Mouse (Mus musculus): Measurements from ENCODE around the gene Ccdc186.

DNA sequence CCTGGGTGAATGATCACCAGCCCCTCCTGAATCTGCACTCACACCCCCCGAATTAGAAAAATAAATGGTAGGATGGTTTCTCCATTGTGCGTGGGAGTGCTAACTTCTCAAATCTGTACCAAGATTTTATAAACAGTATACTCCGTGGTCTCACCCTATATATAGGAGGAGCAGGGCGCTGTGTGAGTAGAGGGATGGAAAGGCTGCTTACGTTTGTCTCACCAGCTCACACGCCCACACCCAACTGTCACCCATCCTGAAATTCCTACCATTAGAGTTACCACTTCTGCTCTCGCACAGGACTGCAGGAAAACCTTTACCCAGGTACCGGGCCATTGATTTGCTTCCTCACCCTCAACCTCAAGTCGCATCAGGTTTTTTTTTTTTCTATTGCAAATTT, 53.0 kb downstream of the Ccdc186 start:
- TF ChIP-seq CTCF (IDR thresholded peaks at IDR 0.05; ENCODE audit: borderline replicate concordance, extremely low read depth, insufficient read depth, insufficient read length) (no peak), POLR2A (IDR thresholded peaks at IDR 0.05; ENCODE audit: borderline replicate concordance, extremely low read depth, insufficient read depth, insufficient read length, poor library complexity, severe bottlenecking) (no peak)
